Mouse (Mus musculus) thymus, postnatal 10 days (tissue): ENCODE results near the gene Birc3.
A peak's percentile ranks its signal among the peaks of the same experiment; 100 is the strongest.
"Not testable (repeated sequence)": the region's sequence is repeated elsewhere in the genome, so short reads cannot be mapped to it uniquely, and the experiment has no call there.

Experiments used
- DNase-seq, 2 experiments: peaks; one replicate each; pipeline ENCODE4 v3.0.0; 2021; ENCODE audit warnings: low spot score in 2 of 2

Birc3 gene

GRCm38 (mm10) chr9:7867981-7868380, 5.0 kb downstream of the Birc3 start:
- no peak for DNase-seq

- peak in 1 of 2 experiments; percentile 22 for DNase-seq
Measured at GRCm38 (mm10) chr9:7866981-7867380, 6.0 kb downstream of the Birc3 start.

- no peak for DNase-seq
Measured at GRCm38 (mm10) chr9:7860976-7861375, 12.0 kb downstream of the Birc3 start.

GRCm38 (mm10) chr9:7855912-7856311, 17.1 kb downstream of the Birc3 start:
- DNase-seq: no peak

GRCm38 (mm10) chr9:7855374-7855773, 17.6 kb downstream of the Birc3 start:
- DNase-seq: peak in 1 of 2 experiments; percentile 34

GRCm38 (mm10) chr9:7854196-7854595, 18.8 kb downstream of the Birc3 start:
- DNase-seq: not testable (repeated sequence)

- no peak for DNase-seq
Measured at GRCm38 (mm10) chr9:7852346-7853230, 20.4 kb downstream of the Birc3 start.

GRCm38 (mm10) chr9:7851841-7852240, 21.1 kb downstream of the Birc3 start:
- DNase-seq: no peak

- DNase-seq: no peak
Measured at GRCm38 (mm10) chr9:7848191-7848590, 24.8 kb downstream of the Birc3 start.

GRCm38 (mm10) chr9:7846667-7847199, 26.3 kb downstream of the Birc3 start:
- DNase-seq: no peak

GRCm38 (mm10) chr9:7845216-7845895, 27.6 kb downstream of the Birc3 start:
- DNase-seq: no peak

- DNase-seq: no peak
Measured at GRCm38 (mm10) chr9:7841221-7841620, 31.8 kb downstream of the Birc3 start.

GRCm38 (mm10) chr9:7837806-7838440, 35.1 kb downstream of the Birc3 start:
- no peak for DNase-seq

- DNase-seq: peak; percentile 90 to 91
Measured at GRCm38 (mm10) chr9:7836905-7837805, 35.8 kb downstream of the Birc3 start, which contains the start of gene Birc2. Gene Birc2 (minus strand): TSS chr9:7837064.

GRCm38 (mm10) chr9:7836331-7836730, 36.7 kb downstream of the Birc3 start:
- DNase-seq: peak; percentile 39 to 47

GRCm38 (mm10) chr9:7835302-7835701, 37.7 kb downstream of the Birc3 start:
- DNase-seq: no peak

GRCm38 (mm10) chr9:7833421-7833820, 39.6 kb downstream of the Birc3 start:
- DNase-seq: no peak

- DNase-seq: no peak
Measured at GRCm38 (mm10) chr9:7829531-7830528, 43.2 kb downstream of the Birc3 start.

- no peak for DNase-seq
Measured at GRCm38 (mm10) chr9:7828706-7829105, 44.3 kb downstream of the Birc3 start.

GRCm38 (mm10) chr9:7824916-7825315, 48.1 kb downstream of the Birc3 start:
- DNase-seq: no peak
